Mouse (Mus musculus): ENCODE results near the gene Cilp2.

DNA sequence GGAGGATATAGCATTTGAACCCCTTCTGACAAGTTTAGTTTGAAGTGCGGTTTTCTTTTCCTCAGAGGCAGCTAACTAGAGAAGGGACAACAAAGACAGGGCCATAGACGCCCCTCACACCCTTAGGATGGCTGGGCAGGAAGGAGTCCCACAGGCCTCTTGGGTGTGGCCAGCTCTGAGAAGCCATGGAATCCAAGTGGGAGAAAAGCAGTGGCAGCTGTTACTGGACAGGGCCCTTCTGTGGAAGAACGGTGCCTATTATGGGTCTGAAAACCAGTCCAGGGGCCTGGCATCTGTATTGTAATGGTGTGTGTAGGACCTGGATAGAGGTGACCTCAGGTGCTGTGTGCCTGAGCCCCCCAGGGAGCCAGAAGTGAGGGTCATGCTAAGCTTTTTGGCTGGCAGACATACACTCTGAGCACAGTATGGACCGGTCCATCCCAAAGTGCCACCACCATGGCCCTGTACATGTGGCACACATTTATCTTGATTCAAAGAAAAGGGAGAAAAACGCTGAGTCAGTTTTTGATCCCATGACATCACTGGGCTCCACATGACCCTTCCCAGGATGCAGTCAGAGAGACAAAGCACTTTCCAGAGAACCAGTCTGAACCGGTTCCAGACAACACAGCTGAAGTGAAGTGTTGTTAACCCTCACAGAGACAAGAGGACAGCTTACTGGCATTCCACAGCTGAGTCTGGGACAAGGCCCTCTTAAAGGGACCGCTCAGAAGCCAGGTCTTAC lies 48.7 kb upstream of the Cilp2 start:
- TF ChIP-seq CTCF (IDR thresholded peaks at IDR 0.05; ENCODE audit: low read depth) (no peak), EP300 (IDR thresholded peaks at IDR 0.05; ENCODE audit: low read depth) (no peak)

Data from liver, postnatal 0 days (tissue).